Mouse (Mus musculus): Measurements from ENCODE around the gene Skint9. TPM values are rescaled to one million over a fixed set of nuclear protein-coding genes. Genes with fewer than 3 reads are reported as not detected.
"Not testable (repeated sequence)": the region's sequence is repeated elsewhere in the genome, so short reads cannot be mapped to it uniquely, and the experiment has no call there.

Gene Skint9
- not detected for total RNA-seq (2021)
- long read RNA-seq, experiment 1, result 0 reads
- long read RNA-seq, experiment 2, result 0 reads

DNA sequence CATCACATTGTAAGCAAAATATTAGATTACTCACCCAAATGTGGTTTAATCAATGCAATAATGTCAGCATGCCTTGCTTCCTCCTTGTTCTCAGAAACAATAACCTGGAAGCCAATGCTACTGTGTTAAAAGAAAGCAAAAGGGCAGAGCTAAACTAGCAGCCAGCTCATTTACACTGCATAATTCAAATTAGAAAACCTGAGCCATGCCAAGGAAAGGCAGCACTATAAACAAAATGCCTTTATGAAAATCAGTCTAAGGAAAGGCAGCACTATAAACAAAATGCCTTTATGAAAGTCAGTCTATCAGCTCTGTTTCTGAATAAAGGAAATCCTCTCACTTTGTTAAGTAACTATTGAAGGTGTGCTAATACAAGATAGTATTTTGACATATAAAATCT lies at the start of gene Skint9:
Gene Skint9, minus strand, starts transcription at position 101 of the 400 bp plus-strand sequence.
- DNase-seq, result no peak

GRCm38 (mm10) chr4:112432685-112433084 lies 1.1 kb downstream of the Skint9 start:
- no peak for DNase-seq

- DNase-seq, result no peak
Measured at GRCm38 (mm10) chr4:112432223-112432622, 1.6 kb downstream of the Skint9 start.

GRCm38 (mm10) chr4:112349111-112349510 lies 84.7 kb downstream of the Skint9 start:
- DNase-seq, result not testable (repeated sequence)

Other genes starting within 250 kb of the Skint9 start
- not detected for gene Skint3, start 201.7 kb downstream of the Skint9 start, total RNA-seq (2021)
- not detected for gene Skint2, start 123.2 kb upstream of the Skint9 start, total RNA-seq (2021)

Data from adrenal gland, postnatal 36 days (tissue).